Mouse (Mus musculus): ENCODE data around the gene Dctn1.

DNA sequence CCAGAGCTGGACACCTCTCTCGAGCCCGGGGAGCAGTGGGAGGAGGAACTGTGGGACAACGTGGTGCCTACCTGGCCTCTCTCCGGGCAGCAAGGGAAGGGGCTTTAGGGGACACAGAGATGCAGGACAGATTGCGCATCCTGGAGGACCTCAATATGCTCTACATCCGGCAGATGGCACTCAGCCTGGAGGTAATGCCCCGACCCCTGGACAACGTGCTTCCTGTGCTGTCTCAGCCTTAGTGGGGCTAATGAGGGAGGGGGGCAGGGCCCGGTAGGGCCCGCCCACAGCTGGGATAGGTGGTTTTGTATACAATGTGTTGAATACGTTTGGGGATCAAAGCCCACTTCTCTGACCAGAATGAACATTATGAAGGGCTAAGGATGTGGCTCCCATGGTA lies 27.7 kb upstream of the Dctn1 start:
- no peak for TF ChIP-seq GATA1 (IDR thresholded peaks at IDR 0.05; ENCODE audit: borderline replicate concordance, low read length)
- no peak for TF ChIP-seq FLI1 (IDR thresholded peaks at IDR 0.05; ENCODE audit: low read length)
